Mouse (Mus musculus) Patski (cell line): ENCODE results near the gene Hcn1. TPM values are rescaled to one million over a fixed set of nuclear protein-coding genes. Genes with fewer than 3 reads are reported as not detected.

Source experiments
- ATAC-seq: fragments of 100-300 bp; one replicate; pipeline ENCODE4 v1.8.0; 2021
- CTCF ChIA-PET: fragments of 350-600 bp; sonication (Branson Sonifier 250); formaldehyde crosslinking; loops from one replicate; lab custom pipeline; 2022; ENCODE audit warnings: inconsistent platforms; lab: Charles Lee
- POLR2A ChIA-PET: fragments of 350-600 bp; sonication (Branson Sonifier 250); formaldehyde crosslinking; loops from one replicate; lab custom pipeline; 2022; ENCODE audit warnings: antibody characterized with exemption, inconsistent platforms; lab: Charles Lee
- DNase-seq: peaks from one replicate; pipeline ENCODE4 v3.0.0-alpha.2; 2011; ENCODE audit warnings: low read depth, low spot score
- H3K27me3 ChIP-seq: fragments of 371-371 bp; one replicate; pipeline ENCODE4 v1.5.1; 2021
- CTCF ChIP-seq: fragments of 100-300 bp; IDR thresholded peaks from one replicate; pipeline ENCODE4 v1.5.1; 2021
- in situ Hi-C: fragments of 300-500 bp; cut with MboI; formaldehyde crosslinking; loops from 3 replicates; pipeline ENCODE4 v1.11.1; 2018; ENCODE audit warnings: low pct_unique_long_range_greater_than_20kb, mixed read lengths
- polyA plus RNA-seq: library from polyadenylated mRNA; unstranded; gene quantifications from one replicate; pipeline ENCODE4 v1.2.3, GENCODE M21; 2021

The Hcn1 gene
- polyA plus RNA-seq, 1 experiment from 2014 or later, result 0.01 TPM

GRCm38 (mm10) chr13:117705573-117705972 is 103.5 kb downstream of the Hcn1 start:
- no peak for TF ChIP-seq CTCF
- in situ Hi-C loops, result no loop called here
- ATAC-seq (no peak), DNase-seq (no peak)
- CTCF ChIA-PET, result interaction anchor here (2.0 kb wide), 1 partner anchor 8 kb away, joined by 6 read pairs; no protein-coding TSS in a partner anchor
- H3K27me3 ChIP-seq, result no peaks in the 10 kb centered on the region
- POLR2A ChIA-PET, result no interaction called here

GRCm38 (mm10) chr13:117705997-117706396 is 103.9 kb downstream of the Hcn1 start:
- H3K27me3 ChIP-seq, result no peaks in the 10 kb centered on the region
- POLR2A ChIA-PET, result no interaction called here
- no peak for DNase-seq
- ATAC-seq, result no peak
- in situ Hi-C loops, result no loop called here
- TF ChIP-seq CTCF, result no peak
- CTCF ChIA-PET, result no interaction called here

- ChIA-PET CTCF (interaction anchor here (1.0 kb wide), 1 partner anchor 17 kb away, joined by 3 read pairs; no protein-coding TSS in a partner anchor), POLR2A (no interaction called here)
- H3K27me3 ChIP-seq, result no peaks in the 10 kb centered on the region
- DNase-seq, result no peak
- no peak for TF ChIP-seq CTCF
- no peak for ATAC-seq
- in situ Hi-C loops, result no loop called here
Observed at GRCm38 (mm10) chr13:117706496-117706895, 104.4 kb downstream of the Hcn1 start.

- no peak for ATAC-seq
- no peak for DNase-seq
- CTCF ChIA-PET, result interaction anchor here (1.0 kb wide), 2 partner anchors 16 to 68 kb away, joined by 3 read pairs; no protein-coding TSS in a partner anchor
- no peak for TF ChIP-seq CTCF
- POLR2A ChIA-PET, result no interaction called here
- in situ Hi-C loops, result no loop called here
- H3K27me3 ChIP-seq, result no peaks in the 10 kb centered on the region
Observed at GRCm38 (mm10) chr13:117706986-117707738, 105.0 kb downstream of the Hcn1 start.

GRCm38 (mm10) chr13:117710811-117711210 is 108.7 kb downstream of the Hcn1 start:
- POLR2A ChIA-PET, result no interaction called here
- DNase-seq, result no peak
- CTCF ChIA-PET, result no interaction called here
- H3K27me3 ChIP-seq, result no peaks in the 10 kb centered on the region
- TF ChIP-seq CTCF, result no peak
- in situ Hi-C loops, result no loop called here
- no peak for ATAC-seq

GRCm38 (mm10) chr13:117722090-117722489 is 120.0 kb downstream of the Hcn1 start:
- ATAC-seq (no peak), DNase-seq (no peak)
- ChIA-PET CTCF (interaction anchor here (1.3 kb wide), 1 partner anchor 61 kb away, joined by 3 read pairs; no protein-coding TSS in a partner anchor), POLR2A (no interaction called here)
- in situ Hi-C loops, result no loop called here
- TF ChIP-seq CTCF, result no peak
- no peaks in the 10 kb centered on the region for H3K27me3 ChIP-seq

- no peaks in the 10 kb centered on the region for H3K27me3 ChIP-seq
- in situ Hi-C loops, result no loop called here
- ChIA-PET POLR2A (no interaction called here), CTCF (interaction anchor here (1.1 kb wide), 1 partner anchor 17 kb away, joined by 3 read pairs; no protein-coding TSS in a partner anchor)
- TF ChIP-seq CTCF, result no peak
- ATAC-seq (no peak), DNase-seq (no peak)
Observed at GRCm38 (mm10) chr13:117724083-117724482, 122.0 kb downstream of the Hcn1 start.

- DNase-seq, result no peak
- ATAC-seq, result no peak
- ChIA-PET POLR2A (no interaction called here), CTCF (no interaction called here)
- TF ChIP-seq CTCF, result no peak
- in situ Hi-C loops, result no loop called here
- no peaks in the 10 kb centered on the region for H3K27me3 ChIP-seq
Observed at GRCm38 (mm10) chr13:117728393-117728792, 126.3 kb downstream of the Hcn1 start.

GRCm38 (mm10) chr13:117732738-117733137 is 130.6 kb downstream of the Hcn1 start:
- ATAC-seq, result no peak
- no peak for TF ChIP-seq CTCF
- in situ Hi-C loops, result no loop called here
- no peak for DNase-seq
- no peaks in the 10 kb centered on the region for H3K27me3 ChIP-seq
- POLR2A ChIA-PET, result no interaction called here
- CTCF ChIA-PET, result no interaction called here

GRCm38 (mm10) chr13:117744451-117744850 is 142.3 kb downstream of the Hcn1 start:
- ChIA-PET POLR2A (no interaction called here), CTCF (no interaction called here)
- ATAC-seq (no peak), DNase-seq (no peak)
- no peak for TF ChIP-seq CTCF
- no peaks in the 10 kb centered on the region for H3K27me3 ChIP-seq
- in situ Hi-C loops, result no loop called here

GRCm38 (mm10) chr13:117745173-117745572 is 143.1 kb downstream of the Hcn1 start:
- ChIA-PET CTCF (no interaction called here), POLR2A (no interaction called here)
- TF ChIP-seq CTCF, result no peak
- no peak for ATAC-seq
- H3K27me3 ChIP-seq, result no peaks in the 10 kb centered on the region
- in situ Hi-C loops, result no loop called here
- no peak for DNase-seq
